Mouse (Mus musculus) liver, postnatal 0 days (tissue): Measurements from ENCODE around the gene Col6a4.

Experiments
- CTCF ChIP-seq: sonication (generic); IDR thresholded peaks from 2 replicates; pipeline ENCODE4 v1.5.1; 2016; ENCODE audit warnings: antibody characterized with exemption, low read depth
- EP300 ChIP-seq: IDR thresholded peaks from 2 replicates; pipeline ENCODE4 v1.6.1; 2016; ENCODE audit warnings: antibody characterized with exemption, low read depth, mild to moderate bottlenecking

DNA sequence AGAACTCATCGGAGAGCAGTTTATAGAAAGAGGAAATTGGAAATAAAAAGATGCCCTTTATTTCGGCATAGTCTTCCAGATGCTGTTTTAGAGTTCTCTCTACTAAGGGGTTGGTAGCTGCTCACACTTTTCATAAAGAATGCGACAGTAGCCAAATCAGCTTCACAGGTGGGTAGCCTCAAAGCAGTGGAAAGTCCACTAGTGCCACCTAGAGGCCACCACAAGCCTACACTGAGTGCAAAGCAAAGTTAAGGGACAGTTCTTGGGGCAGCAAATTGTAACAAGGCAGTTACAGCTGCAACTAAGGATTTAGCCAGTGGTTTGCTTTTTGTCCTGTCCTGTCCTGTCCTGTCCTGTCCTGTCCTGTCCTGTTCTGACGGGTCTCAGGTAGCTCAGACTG lies 27.0 kb upstream of the Col6a4 start:
- TF ChIP-seq CTCF, result peak; percentile 70
- TF ChIP-seq EP300, result no peak
